Mouse (Mus musculus): ENCODE data around the gene Vmn1r209.
"Not testable (repeated sequence)": the region's sequence is repeated elsewhere in the genome, so short reads cannot be mapped to it uniquely, and the experiment has no call there.

Gene Vmn1r209

DNA sequence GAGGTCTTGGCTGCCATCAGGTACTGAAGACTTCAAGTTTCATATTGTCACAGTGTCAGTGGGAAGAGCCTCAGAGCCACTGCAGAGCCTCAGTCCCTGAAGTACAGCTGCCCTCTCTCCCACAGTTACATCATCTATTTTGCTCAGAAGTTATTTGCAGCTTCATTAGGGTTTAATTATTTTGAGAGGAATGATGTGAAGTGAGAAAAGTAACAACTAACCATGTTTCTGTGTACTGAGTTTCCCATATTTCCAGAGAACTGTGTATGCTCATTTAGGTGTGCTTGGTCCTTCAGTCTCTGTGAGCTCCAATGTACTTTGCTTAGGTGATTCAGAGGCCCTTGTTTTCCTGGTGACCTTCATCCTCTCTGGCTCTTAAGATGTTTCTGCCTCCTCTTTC lies at the start of gene Vmn1r209:
Gene Vmn1r209 (minus strand): TSS at position 101 of the 400 bp plus-strand sequence.
- DNase-seq (ENCODE audit: low spot score) = not testable (repeated sequence)

DNA sequence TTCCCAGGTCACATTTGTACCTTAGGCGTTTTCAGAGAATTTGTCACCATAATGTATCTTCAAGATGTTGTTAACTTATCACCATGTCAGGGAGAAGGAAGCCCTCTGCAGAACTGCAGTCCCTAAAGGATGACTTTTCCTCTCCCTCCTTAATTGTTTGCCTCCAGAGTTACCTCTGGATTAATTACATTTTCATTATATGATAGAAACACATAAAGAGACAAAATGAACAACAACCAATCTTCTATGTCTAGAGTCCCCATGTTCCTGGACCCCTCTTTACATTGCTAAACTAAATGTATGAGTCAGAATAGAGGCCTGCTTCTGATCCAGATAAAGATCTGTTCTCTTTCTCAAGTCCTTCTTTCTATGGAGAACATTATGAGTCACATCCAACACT lies 48.0 kb upstream of the Vmn1r209 start, which contains the start of gene Vmn1r211:
Gene Vmn1r211 (minus strand): TSS at position 101 of the 400 bp plus-strand sequence.
- DNase-seq (ENCODE audit: low spot score) = no peak

DNA sequence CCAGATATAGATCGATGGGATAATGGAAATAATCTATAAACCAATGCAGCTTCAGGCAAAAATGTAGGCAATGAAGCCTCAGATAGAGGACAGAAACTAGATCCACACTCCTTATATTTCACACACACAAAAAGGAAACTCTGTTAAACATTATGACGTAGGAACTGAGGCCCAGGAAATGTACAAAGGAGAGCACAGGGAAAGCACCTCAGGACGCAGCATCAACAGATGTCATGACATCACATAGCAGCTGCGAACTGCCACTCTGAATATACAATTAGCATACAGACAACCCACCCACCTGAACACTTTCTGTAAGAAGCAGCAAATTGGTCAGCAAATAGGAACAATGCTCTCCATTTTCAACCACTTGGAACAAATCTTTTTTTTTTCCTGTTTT lies 45.3 kb upstream of the Vmn1r209 start:
- DNase-seq (ENCODE audit: low spot score) = no peak

DNA sequence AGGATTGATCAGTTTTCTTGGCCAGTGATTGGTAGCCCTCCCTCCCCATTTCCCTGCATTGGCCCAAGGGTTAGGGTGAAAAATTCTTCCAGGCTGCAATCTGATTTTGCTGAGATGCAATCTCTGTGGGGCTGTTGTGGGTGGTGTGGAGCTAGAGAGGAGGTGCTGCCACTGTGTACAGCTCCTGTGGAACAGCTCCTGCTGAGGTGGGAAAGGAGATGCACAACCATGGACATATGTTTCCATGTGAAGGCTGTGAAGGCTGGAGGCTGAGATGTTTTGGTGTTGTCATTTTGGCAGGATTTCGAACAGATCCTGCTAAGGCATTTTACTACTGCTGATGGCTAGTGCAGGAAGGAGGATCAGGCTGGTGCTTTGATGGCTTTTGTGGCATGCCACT lies 37.3 kb upstream of the Vmn1r209 start:
- no peak for DNase-seq (ENCODE audit: low spot score)

DNA sequence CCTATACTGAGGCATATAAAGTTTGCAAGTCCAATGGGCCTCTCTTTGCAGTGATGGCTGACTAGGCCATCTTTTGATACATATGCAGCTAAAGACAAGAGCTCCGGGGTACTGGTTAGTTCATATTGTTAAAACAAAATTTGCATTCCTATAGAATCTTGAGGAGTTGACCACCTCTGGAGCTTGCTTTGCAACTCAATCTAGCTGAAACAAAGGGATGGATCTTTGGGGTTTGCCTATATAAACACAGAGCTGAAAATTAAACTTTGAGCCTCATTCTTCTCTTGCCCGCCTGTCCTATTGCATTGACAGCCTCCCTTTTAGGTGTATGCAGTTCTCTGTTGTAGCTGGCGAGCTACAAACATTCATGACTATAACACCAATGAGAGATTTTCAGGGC lies 34.8 kb upstream of the Vmn1r209 start:
- not testable (repeated sequence) for DNase-seq (ENCODE audit: low spot score)

DNA sequence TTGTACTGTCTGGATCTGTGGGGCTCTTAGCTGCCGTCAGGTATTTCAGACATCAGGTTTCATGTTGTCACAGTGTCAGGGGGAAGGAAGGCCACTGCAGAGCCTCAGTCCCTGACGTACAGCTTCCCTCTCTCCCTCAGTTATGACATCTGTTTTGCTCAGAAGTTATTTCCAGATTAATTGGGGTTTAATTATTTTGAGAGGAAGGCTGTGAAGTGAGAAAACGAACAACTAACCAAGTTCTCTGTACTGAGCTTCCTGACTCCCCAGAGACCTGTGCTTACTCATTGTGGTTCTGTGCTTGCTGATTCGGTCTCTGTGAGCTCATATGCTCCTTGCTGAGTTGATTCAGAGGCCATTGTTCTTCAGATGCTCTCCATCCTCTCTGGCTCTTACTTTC lies 21.8 kb upstream of the Vmn1r209 start, which contains the start of gene Vmn1r210:
Gene Vmn1r210 (minus strand): TSS at position 101 of the 400 bp plus-strand sequence.
- DNase-seq (ENCODE audit: low spot score) = no peak

DNA sequence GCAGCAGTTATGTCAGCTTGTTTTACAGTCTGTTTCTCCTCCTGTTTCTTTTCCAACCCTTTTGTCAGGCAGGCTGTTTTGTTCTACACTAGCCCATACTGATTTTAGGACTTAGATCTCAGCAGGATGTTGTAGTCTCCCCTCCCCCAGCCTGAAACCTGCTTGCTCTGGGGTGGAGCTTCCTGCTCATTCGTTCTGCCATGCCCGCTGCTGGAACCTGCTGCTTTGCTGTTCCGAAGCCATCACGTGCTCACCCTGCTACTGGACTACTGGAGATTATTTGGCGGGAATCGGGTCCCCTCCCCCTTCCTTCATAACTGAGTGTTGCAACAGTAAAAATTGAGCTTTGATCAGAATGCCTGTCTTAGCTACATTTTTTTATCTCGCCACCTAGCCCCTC lies 19.9 kb upstream of the Vmn1r209 start:
- DNase-seq (ENCODE audit: low spot score) = not testable (repeated sequence)

DNA sequence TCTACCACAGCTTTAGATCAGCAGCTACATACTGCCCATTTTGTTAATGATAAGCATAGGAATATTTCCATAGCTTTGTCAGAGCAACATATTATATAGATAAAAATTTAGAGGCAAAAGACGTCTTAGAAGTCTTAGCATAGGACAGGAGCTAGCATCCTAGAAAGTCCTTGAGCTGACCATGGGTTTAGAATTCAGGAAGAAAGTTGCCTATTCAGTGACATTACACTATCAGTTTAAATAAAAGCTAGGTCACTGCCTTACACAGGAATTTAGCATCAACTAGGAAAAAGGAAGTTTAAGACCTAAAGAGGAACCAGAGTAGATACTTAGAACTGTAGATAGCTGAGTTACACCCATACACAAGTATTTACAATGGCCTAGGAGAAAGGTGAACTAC lies 12.1 kb upstream of the Vmn1r209 start:
- not testable (repeated sequence) for DNase-seq (ENCODE audit: low spot score)

DNA sequence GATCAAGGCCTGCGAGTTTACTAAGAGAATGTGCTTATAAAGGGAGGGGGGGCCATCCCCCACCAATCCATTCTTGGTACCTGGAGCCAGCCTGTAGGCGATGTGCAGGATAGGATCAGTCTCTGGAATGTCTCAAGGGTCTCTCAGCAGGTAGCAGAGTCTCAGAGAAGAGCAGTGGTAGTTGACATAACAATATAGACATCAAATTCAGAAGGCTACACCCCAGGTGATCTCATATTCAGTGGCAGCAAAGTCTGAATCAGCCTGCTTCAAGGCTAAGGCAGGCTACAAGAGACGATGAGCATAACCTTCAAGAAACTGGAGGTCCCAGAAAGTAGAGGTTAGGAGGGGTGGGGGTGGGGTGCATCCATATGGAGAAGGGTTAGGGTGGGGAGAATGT lies 21.4 kb downstream of the Vmn1r209 start:
- DNase-seq (ENCODE audit: low spot score) = not testable (repeated sequence)

DNA sequence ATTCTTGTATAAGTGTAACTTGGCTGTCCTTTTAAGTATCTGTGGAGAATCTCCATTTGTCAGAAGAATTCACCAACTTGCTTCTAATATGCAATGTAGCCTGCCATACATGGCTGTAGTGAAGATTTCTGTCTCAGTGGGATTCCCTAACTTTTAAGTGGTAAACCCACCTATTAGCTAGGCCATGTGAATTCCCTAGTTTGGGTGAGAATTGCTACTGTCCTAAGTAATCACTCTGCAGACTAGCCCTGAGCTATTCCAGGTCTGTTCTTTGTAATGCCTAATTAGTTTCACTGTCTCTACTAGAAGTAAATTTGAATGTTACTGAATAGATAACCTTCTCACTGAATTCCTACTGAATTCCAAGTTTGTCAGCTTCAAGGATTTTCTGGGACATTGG lies 25.3 kb downstream of the Vmn1r209 start:
- not testable (repeated sequence) for DNase-seq (ENCODE audit: low spot score)

DNA sequence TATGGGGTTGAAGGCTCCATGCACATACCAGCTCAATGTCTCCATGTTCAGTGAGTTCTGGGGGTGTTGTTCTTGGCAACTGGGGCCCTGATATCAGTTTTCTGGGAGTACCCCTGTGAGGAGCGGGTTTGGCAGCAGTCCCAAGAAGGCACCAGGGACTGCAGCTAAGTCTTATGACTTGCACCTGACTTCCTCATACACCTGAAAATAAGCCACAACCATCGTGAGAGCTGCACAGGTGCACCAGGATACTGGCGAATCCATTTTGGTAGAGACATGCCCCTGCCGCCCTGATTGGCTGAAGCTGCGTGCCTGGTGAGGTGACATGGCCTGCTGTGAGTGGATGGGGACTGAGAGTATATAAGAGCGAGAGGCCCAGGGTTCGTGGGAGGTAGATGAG lies 32.2 kb downstream of the Vmn1r209 start, which contains the start of gene Vmn1r208:
Gene Vmn1r208 (minus strand): TSS at position 101 of the 400 bp plus-strand sequence.
- not testable (repeated sequence) for DNase-seq (ENCODE audit: low spot score)

DNA sequence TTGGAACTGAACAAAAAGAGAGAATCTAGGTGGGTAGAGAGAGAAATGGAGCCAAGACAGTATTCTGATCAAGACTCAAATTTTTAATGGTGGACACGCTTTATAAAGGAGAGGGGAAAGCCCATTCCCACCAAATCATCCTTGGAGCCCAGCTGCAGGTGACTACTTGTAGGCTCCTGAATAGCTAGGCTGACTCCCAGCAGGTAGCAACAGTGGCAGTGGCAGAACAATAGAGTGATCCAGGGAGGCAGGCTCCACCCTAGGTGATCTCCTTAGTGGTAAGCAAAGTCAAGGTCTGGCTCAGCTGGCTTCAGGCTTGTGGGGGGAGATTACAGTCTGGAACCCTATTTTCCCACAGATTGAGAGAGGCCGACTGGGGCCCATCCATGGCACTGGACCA lies 37.9 kb downstream of the Vmn1r209 start:
- not testable (repeated sequence) for DNase-seq (ENCODE audit: low spot score)

Measured in ovary, adult 18-20 months (tissue).